Mouse (Mus musculus) spleen, adult 10 weeks (tissue): ENCODE measurements around the gene Gpr165. TPM values are rescaled to one million over a fixed set of nuclear protein-coding genes. Genes with fewer than 3 reads are reported as not detected.

Experiments
- polyA plus RNA-seq: library from polyadenylated mRNA; stranded (reverse); fragments of 350-450 nt; fragmentation: Illumina TruSeq; extraction: RNeasy Lipid Tissue Mini Kit (QIAGEN cat#74804); gene quantifications from one replicate; pipeline ENCODE4 v1.2.3, GENCODE M21; 2015; ENCODE audit warnings: low replicate concordance; ENCODE audit not compliant: insufficient read depth

Gene Gpr165
- not detected for polyA plus RNA-seq

GRCm38 (mm10) chrX:96712907-96713774, at the start of gene Gpr165:
Gene Gpr165 (plus strand): TSS chrX:96713441.

